Mouse (Mus musculus): ENCODE results near the gene Acap3.

The Acap3 gene

GRCm38 (mm10) chr4:155943534-155944249 lies 52.1 kb downstream of the Acap3 start, which contains the start of gene Ube2j2:
Gene Ube2j2 (plus strand): TSS chr4:155943831.
- DNase-seq, result peak; percentile 97

- DNase-seq, result no peak
Measured at GRCm38 (mm10) chr4:155944271-155944670, 52.6 kb downstream of the Acap3 start.

GRCm38 (mm10) chr4:155947094-155947493 lies 55.5 kb downstream of the Acap3 start:
- no peak for DNase-seq

- DNase-seq, result no peak
Measured at GRCm38 (mm10) chr4:155955491-155955890, 63.9 kb downstream of the Acap3 start.

Measured in right cerebral cortex, postnatal 25 days (tissue).